Mouse (Mus musculus): ENCODE measurements at regions not wholly inside any gene's neighbourhood (a gene's known extent, or its start where the extent isn't known, plus 50 kb on each side); places are given as distances from the start of the nearest gene placed in this dataset.

- TF ChIP-seq CTCF (conservative IDR thresholded peaks at IDR 0.05; ENCODE audit: insufficient read depth, insufficient read length, low read depth, low read length) (no peak), POLR2A (IDR thresholded peaks at IDR 0.05; ENCODE audit: low read depth, low read length) (no peak)
Measured at GRCm38 (mm10) chr7:117971176-117971575, 144.8 kb downstream of the Rps15a start.

All from kidney, adult 2 months (tissue).